Mouse (Mus musculus): ENCODE data around the gene Prickle1. TPM values are rescaled to one million over a fixed set of nuclear protein-coding genes. Genes with fewer than 3 reads are reported as not detected.

Prickle1 gene
- polyA plus RNA-seq, 1 experiment: 5.9 TPM

GRCm38 (mm10) chr15:93594888-93595698 lies 598 bp downstream of the Prickle1 start:
- Histone ChIP-seq H3K27ac (ENCODE audit: insufficient read depth, low read depth, low read length) (peak overlapping the region; percentile 33), H3K27me3 (replicated peaks; ENCODE audit: control insufficient read depth, insufficient read depth, low read length) (no peaks in the 10 kb centered on the region), H3K36me3 (ENCODE audit: control insufficient read depth, insufficient read depth, low read length) (no peaks in the 10 kb centered on the region), H3K4me1 (ENCODE audit: control insufficient read depth, insufficient read depth, low read length) (peaks cover 12% of the 10 kb centered on the region; the same call in 1 of the 2 replicates), H3K4me3 (ENCODE audit: insufficient read depth, low read depth, low read length) (peak overlapping the region; percentile 99)
- TF ChIP-seq CTCF (conservative IDR thresholded peaks at IDR 0.05; ENCODE audit: insufficient read depth, insufficient read length, low read depth, low read length): no peak
- no peak for TF ChIP-seq POLR2A (IDR thresholded peaks at IDR 0.05; ENCODE audit: low read depth, low read length)
- DNase-seq: peak; percentile 81
- whole genome bisulfite sequencing: under 1% methylated on average over 64 of the region's 64 CpGs

- TF ChIP-seq CTCF (conservative IDR thresholded peaks at IDR 0.05; ENCODE audit: insufficient read depth, insufficient read length, low read depth, low read length) (no peak), POLR2A (IDR thresholded peaks at IDR 0.05; ENCODE audit: low read depth, low read length) (no peak)
- 39% methylated on average over 10 of the region's 10 CpGs for WGBS
- DNase-seq: peak; percentile 4
- Histone ChIP-seq H3K27ac (ENCODE audit: insufficient read depth, low read depth, low read length) (no peak overlapping the region), H3K36me3 (ENCODE audit: control insufficient read depth, insufficient read depth, low read length) (no peaks in the 10 kb centered on the region), H3K27me3 (replicated peaks; ENCODE audit: control insufficient read depth, insufficient read depth, low read length) (no peaks in the 10 kb centered on the region), H3K4me3 (ENCODE audit: insufficient read depth, low read depth, low read length) (peak overlapping the region; percentile 99; the same call in 1 of the 2 replicates), H3K4me1 (ENCODE audit: control insufficient read depth, insufficient read depth, low read length) (peaks cover 12% of the 10 kb centered on the region; the same call in 1 of the 2 replicates)
These were observed 1.3 kb downstream of the Prickle1 start for GRCm38 (mm10) chr15:93594296-93594887.

GRCm38 (mm10) chr15:93592596-93592995 lies 3.1 kb downstream of the Prickle1 start:
- WGBS: 89% methylated on average over 3 of the region's 3 CpGs
- Histone ChIP-seq H3K4me3 (ENCODE audit: insufficient read depth, low read depth, low read length) (no peak overlapping the region), H3K4me1 (ENCODE audit: control insufficient read depth, insufficient read depth, low read length) (peaks cover 12% of the 10 kb centered on the region), H3K36me3 (ENCODE audit: control insufficient read depth, insufficient read depth, low read length) (no peaks in the 10 kb centered on the region), H3K27me3 (replicated peaks; ENCODE audit: control insufficient read depth, insufficient read depth, low read length) (no peaks in the 10 kb centered on the region), H3K27ac (ENCODE audit: insufficient read depth, low read depth, low read length) (no peak overlapping the region)
- DNase-seq: no peak
- TF ChIP-seq CTCF (conservative IDR thresholded peaks at IDR 0.05; ENCODE audit: insufficient read depth, insufficient read length, low read depth, low read length) (no peak), POLR2A (IDR thresholded peaks at IDR 0.05; ENCODE audit: low read depth, low read length) (no peak)

- Histone ChIP-seq H3K27me3 (replicated peaks; ENCODE audit: control insufficient read depth, insufficient read depth, low read length) (no peaks in the 10 kb centered on the region), H3K4me3 (ENCODE audit: insufficient read depth, low read depth, low read length) (peak overlapping the region; percentile 30), H3K4me1 (ENCODE audit: control insufficient read depth, insufficient read depth, low read length) (peaks cover 12% of the 10 kb centered on the region), H3K27ac (ENCODE audit: insufficient read depth, low read depth, low read length) (no peak overlapping the region), H3K36me3 (ENCODE audit: control insufficient read depth, insufficient read depth, low read length) (no peaks in the 10 kb centered on the region)
- DNase-seq: peak; percentile 27
- TF ChIP-seq CTCF (conservative IDR thresholded peaks at IDR 0.05; ENCODE audit: insufficient read depth, insufficient read length, low read depth, low read length): 0 out of 2 replicates have a peak, but pooled peaks have one; percentile 21
- no peak for TF ChIP-seq POLR2A (IDR thresholded peaks at IDR 0.05; ENCODE audit: low read depth, low read length)
- WGBS: 14% methylated on average over 12 of the region's 12 CpGs
These were observed 3.8 kb downstream of the Prickle1 start for GRCm38 (mm10) chr15:93591831-93592321.

GRCm38 (mm10) chr15:93591371-93591770 lies 4.3 kb downstream of the Prickle1 start:
- H3K4me3 ChIP-seq (ENCODE audit: insufficient read depth, low read depth, low read length): peak overlapping the region; percentile 30; the same call in 1 of the 2 replicates
- H3K27ac ChIP-seq (ENCODE audit: insufficient read depth, low read depth, low read length): no peak overlapping the region
- H3K27me3 ChIP-seq (replicated peaks; ENCODE audit: control insufficient read depth, insufficient read depth, low read length): no peaks in the 10 kb centered on the region
- H3K36me3 ChIP-seq (ENCODE audit: control insufficient read depth, insufficient read depth, low read length): no peaks in the 10 kb centered on the region
- peaks cover 9% of the 10 kb centered on the region for H3K4me1 ChIP-seq (ENCODE audit: control insufficient read depth, insufficient read depth, low read length)
- no peak for DNase-seq
- WGBS: 32% methylated on average over 7 of the region's 7 CpGs
- TF ChIP-seq POLR2A (IDR thresholded peaks at IDR 0.05; ENCODE audit: low read depth, low read length): no peak
- TF ChIP-seq CTCF (conservative IDR thresholded peaks at IDR 0.05; ENCODE audit: insufficient read depth, insufficient read length, low read depth, low read length): no peak

GRCm38 (mm10) chr15:93588401-93588800 lies 7.3 kb downstream of the Prickle1 start:
- peaks cover 5% of the 10 kb centered on the region for H3K4me1 ChIP-seq (ENCODE audit: control insufficient read depth, insufficient read depth, low read length)
- 85% methylated on average over 6 of the region's 6 CpGs for WGBS
- H3K27me3 ChIP-seq (replicated peaks; ENCODE audit: control insufficient read depth, insufficient read depth, low read length): no peaks in the 10 kb centered on the region
- DNase-seq: no peak
- no peak overlapping the region for H3K27ac ChIP-seq (ENCODE audit: insufficient read depth, low read depth, low read length)
- TF ChIP-seq POLR2A (IDR thresholded peaks at IDR 0.05; ENCODE audit: low read depth, low read length) (no peak), CTCF (conservative IDR thresholded peaks at IDR 0.05; ENCODE audit: insufficient read depth, insufficient read length, low read depth, low read length) (no peak)
- H3K4me3 ChIP-seq (ENCODE audit: insufficient read depth, low read depth, low read length): no peak overlapping the region
- no peaks in the 10 kb centered on the region for H3K36me3 ChIP-seq (ENCODE audit: control insufficient read depth, insufficient read depth, low read length)

- 91% methylated on average over 8 of the region's 8 CpGs for WGBS
These were observed 8.0 kb downstream of the Prickle1 start for GRCm38 (mm10) chr15:93587660-93588059.

More at GRCm38 (mm10) chr15:93587660-93588059, 8.0 kb downstream of the Prickle1 start:
- H3K27me3 ChIP-seq (replicated peaks; ENCODE audit: control insufficient read depth, insufficient read depth, low read length): no peaks in the 10 kb centered on the region
- peaks cover 5% of the 10 kb centered on the region for H3K4me1 ChIP-seq (ENCODE audit: control insufficient read depth, insufficient read depth, low read length)
- no peak overlapping the region for H3K4me3 ChIP-seq (ENCODE audit: insufficient read depth, low read depth, low read length)
- no peaks in the 10 kb centered on the region for H3K36me3 ChIP-seq (ENCODE audit: control insufficient read depth, insufficient read depth, low read length)
- no peak overlapping the region for H3K27ac ChIP-seq (ENCODE audit: insufficient read depth, low read depth, low read length)
- no peak for TF ChIP-seq CTCF (conservative IDR thresholded peaks at IDR 0.05; ENCODE audit: insufficient read depth, insufficient read length, low read depth, low read length)
- TF ChIP-seq POLR2A (IDR thresholded peaks at IDR 0.05; ENCODE audit: low read depth, low read length): no peak
- DNase-seq: no peak
